Comparison of ENCODE assay signal across 16 mouse cellular contexts in the genomic region with DNA sequence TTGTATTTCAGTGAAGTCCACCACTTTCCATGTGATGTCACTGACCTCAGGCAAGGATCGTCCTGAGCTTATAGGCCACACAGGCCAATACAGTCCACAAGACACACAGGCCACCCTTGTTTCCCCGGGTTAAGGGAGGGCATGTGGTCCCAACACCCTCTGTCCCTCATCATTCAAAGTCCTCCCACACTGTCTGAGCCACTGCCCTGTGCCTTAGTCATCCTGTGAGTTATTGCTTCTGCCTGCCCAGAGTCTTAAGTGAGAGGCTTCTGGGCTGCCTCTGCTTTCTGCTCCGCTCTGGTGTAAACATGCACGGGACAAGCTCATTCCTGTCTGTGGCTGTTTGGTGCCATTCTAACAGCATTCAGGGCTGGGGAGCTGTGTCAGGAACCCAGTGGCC. TPM values are rescaled to one million over a fixed set of nuclear protein-coding genes. Genes with fewer than 3 reads are reported as not detected.
DNase-seq lines count a peak whose midpoint lies in the region; ATAC-seq and TF ChIP-seq lines count a peak whose summit lies in the region.
"Had no signal": no experiment of that assay in that cellular context is flagged by ENCODE, and none has a peak within 500 bp of the region (broad histone marks: within the 10 kb centered on the region; RNA-seq: fewer than 3 reads in every experiment).

No protein-coding gene starts in this region.

- H3K4me3 ChIP-seq in cerebellum, adult 2 months (replicated peaks; ENCODE audit: insufficient read depth, low read depth, low read length): no peak overlapping the region
- no peak overlapping the region for H3K4me3 ChIP-seq in midbrain, postnatal 0 days (ENCODE audit: low read depth, low read length)
- no peak overlapping the region for H3K4me3 ChIP-seq in midbrain, embryonic 11.5 days (ENCODE audit: low read depth, low read length)
- H3K4me3 ChIP-seq in stomach, embryonic 16.5 days (replicated peaks; ENCODE audit: low read length): no peak overlapping the region
- no peak overlapping the region for H3K4me3 ChIP-seq in intestine, postnatal 0 days (ENCODE audit: low read depth, low read length)
- H3K4me3 ChIP-seq: heart, embryonic 12.5 days; limb, embryonic 12.5 days; midbrain, embryonic 13.5 days had no signal

- TF ChIP-seq CTCF in cerebellum, adult 2 months (IDR thresholded peaks at IDR 0.05; ENCODE audit: borderline replicate concordance, insufficient read depth, low read depth, low read length): no peak
- TF ChIP-seq CTCF in midbrain, postnatal 0 days (IDR thresholded peaks at IDR 0.05): no peak
- TF ChIP-seq CTCF in intestine, postnatal 0 days (IDR thresholded peaks at IDR 0.05; ENCODE audit: low read depth): no peak

- no peaks in the 10 kb centered on the region for H3K36me3 ChIP-seq in midbrain, postnatal 0 days (ENCODE audit: insufficient read depth, low read length)
- H3K36me3 ChIP-seq in midbrain, embryonic 11.5 days (ENCODE audit: control insufficient read depth, insufficient read depth, low read length): no peaks in the 10 kb centered on the region
- no peaks in the 10 kb centered on the region for H3K36me3 ChIP-seq in stomach, embryonic 16.5 days (ENCODE audit: control insufficient read depth, insufficient read depth, low read length)
- no peaks in the 10 kb centered on the region for H3K36me3 ChIP-seq in intestine, postnatal 0 days (ENCODE audit: control insufficient read depth, insufficient read depth)
- H3K36me3 ChIP-seq: heart, embryonic 12.5 days; limb, embryonic 12.5 days; midbrain, embryonic 13.5 days had no signal

- H3K27ac ChIP-seq in cerebellum, adult 2 months (ENCODE audit: insufficient read depth, low read length): peak overlapping the region; percentile 10; the same call in 1 of the 2 replicates
- H3K27ac ChIP-seq in midbrain, postnatal 0 days (ENCODE audit: low read depth, low read length): no peak overlapping the region
- no peak overlapping the region for H3K27ac ChIP-seq in midbrain, embryonic 11.5 days (ENCODE audit: low read depth, low read length)
- H3K27ac ChIP-seq in stomach, embryonic 16.5 days (ENCODE audit: low read length): peak overlapping the region; percentile 43
- no peak overlapping the region for H3K27ac ChIP-seq in intestine, postnatal 0 days (ENCODE audit: low read depth, low read length)
- H3K27ac ChIP-seq: limb, embryonic 12.5 days; liver, embryonic 14.5 days; midbrain, embryonic 13.5 days had no signal

- H3K4me2 ChIP-seq in midbrain, postnatal 0 days (ENCODE audit: low read depth, low read length, poor library complexity, severe bottlenecking): no peak overlapping the region
- H3K4me2 ChIP-seq in midbrain, embryonic 11.5 days: no peak overlapping the region
- no peak overlapping the region for H3K4me2 ChIP-seq in stomach, embryonic 16.5 days (ENCODE audit: low read depth, low read length)
- H3K4me2 ChIP-seq in intestine, postnatal 0 days (replicated peaks; ENCODE audit: low read depth): no peak overlapping the region
- H3K4me2 ChIP-seq: heart, embryonic 12.5 days; limb, embryonic 12.5 days; midbrain, embryonic 13.5 days had no signal

- no peaks in the 10 kb centered on the region for H3K9me3 ChIP-seq in midbrain, postnatal 0 days (ENCODE audit: low read length)
- no peaks in the 10 kb centered on the region for H3K9me3 ChIP-seq in midbrain, embryonic 11.5 days (ENCODE audit: control insufficient read depth, low read length)
- H3K9me3 ChIP-seq in stomach, embryonic 16.5 days (replicated peaks; ENCODE audit: control insufficient read depth, low read length): no peaks in the 10 kb centered on the region
- no peaks in the 10 kb centered on the region for H3K9me3 ChIP-seq in intestine, postnatal 0 days (ENCODE audit: control insufficient read depth)
- H3K9me3 ChIP-seq: heart, embryonic 12.5 days; limb, embryonic 12.5 days; midbrain, embryonic 13.5 days had no signal

- no peak for TF ChIP-seq POLR2A in cerebellum, adult 2 months (IDR thresholded peaks at IDR 0.05; ENCODE audit: borderline replicate concordance, insufficient read depth, low read length)

- H3K27me3 ChIP-seq in cerebellum, adult 2 months (ENCODE audit: control insufficient read depth, insufficient read depth, low read length): no peaks in the 10 kb centered on the region
- no peaks in the 10 kb centered on the region for H3K27me3 ChIP-seq in midbrain, postnatal 0 days (ENCODE audit: insufficient read depth, low read length)
- H3K27me3 ChIP-seq in midbrain, embryonic 11.5 days (ENCODE audit: control insufficient read depth, insufficient read depth, low read length): no peaks in the 10 kb centered on the region
- no peaks in the 10 kb centered on the region for H3K27me3 ChIP-seq in stomach, embryonic 16.5 days (ENCODE audit: control insufficient read depth, insufficient read depth, low read length)
- no peaks in the 10 kb centered on the region for H3K27me3 ChIP-seq in intestine, postnatal 0 days (replicated peaks; ENCODE audit: control insufficient read depth, insufficient read depth, low read length)
- H3K27me3 ChIP-seq: heart, embryonic 12.5 days; limb, embryonic 12.5 days; midbrain, embryonic 13.5 days had no signal

- WGBS in cerebellum, adult 2 months: 69% methylated on average over 4 of the region's 4 CpGs
- WGBS in midbrain, postnatal 0 days: 82% methylated on average over 4 of the region's 4 CpGs
- 83% methylated on average over 4 of the region's 4 CpGs for WGBS in midbrain, embryonic 11.5 days
- WGBS in stomach, embryonic 16.5 days: 45% methylated on average over 4 of the region's 4 CpGs
- 59% methylated on average over 4 of the region's 4 CpGs for WGBS in intestine, postnatal 0 days

- no peak for ATAC-seq in midbrain, postnatal 0 days (ENCODE audit: low FRiP score)
- ATAC-seq in midbrain, embryonic 11.5 days (ENCODE audit: low FRiP score): no peak
- no peak for ATAC-seq in stomach, embryonic 16.5 days (ENCODE audit: insufficient read depth, low FRiP score)
- ATAC-seq in intestine, postnatal 0 days: no peak
- ATAC-seq: forebrain, embryonic 16.5 days; midbrain, embryonic 13.5 days had no signal

- DNase-seq in cerebellum, adult 2 months: no peak
- DNase-seq in cerebellum, adult 11 months: no peak
- no peak for DNase-seq in midbrain, postnatal 0 days (ENCODE audit: low spot score)
- DNase-seq in midbrain, embryonic 11.5 days (ENCODE audit: low spot score, missing footprints): no peak
- peak; percentile 69 for DNase-seq in adrenal gland, postnatal 14 days
- no peak for DNase-seq in layer of hippocampus, adult 8-10 months (ENCODE audit: low spot score in 2 of 2)
- DNase-seq: embryo, embryonic 11 days; kidney, adult 9 months; thymus, adult 18-20 months had no signal

- peaks cover 52% of the 10 kb centered on the region for H3K4me1 ChIP-seq in cerebellum, adult 2 months (ENCODE audit: control insufficient read depth, insufficient read depth, low read length)
- peaks cover 4% of the 10 kb centered on the region; the same call in 1 of the 2 replicates for H3K4me1 ChIP-seq in midbrain, postnatal 0 days (ENCODE audit: insufficient read depth, low read length)
- peaks cover 5% of the 10 kb centered on the region for H3K4me1 ChIP-seq in midbrain, embryonic 11.5 days (ENCODE audit: control insufficient read depth, insufficient read depth, low read length)
- peaks cover 12% of the 10 kb centered on the region; the same call in 1 of the 2 replicates for H3K4me1 ChIP-seq in stomach, embryonic 16.5 days (ENCODE audit: control insufficient read depth, insufficient read depth, low read length)
- peaks cover 3% of the 10 kb centered on the region; the same call in 1 of the 2 replicates for H3K4me1 ChIP-seq in intestine, postnatal 0 days (replicated peaks; ENCODE audit: control insufficient read depth, insufficient read depth, low read length)

- peak overlapping the region; percentile 19; the same call in 1 of the 2 replicates for H3K9ac ChIP-seq in midbrain, postnatal 0 days (replicated peaks; ENCODE audit: low read length, poor library complexity, severe bottlenecking)
- H3K9ac ChIP-seq in midbrain, embryonic 11.5 days (ENCODE audit: low read length): no peak overlapping the region
- H3K9ac ChIP-seq in stomach, embryonic 16.5 days (ENCODE audit: low read length): no peak overlapping the region
- H3K9ac ChIP-seq in intestine, postnatal 0 days (ENCODE audit: low read depth, low read length): no peak overlapping the region
- H3K9ac ChIP-seq: heart, embryonic 12.5 days; limb, embryonic 12.5 days; liver, embryonic 14.5 days; midbrain, embryonic 13.5 days had no signal

RNA-seq across cellular contexts. Expression of gene Nacc2, which starts 21.3 kb away (rescaled TPM):
- polyA plus RNA-seq in cerebellum, adult 2 months (2012; rRNA removed): 117 and 124 TPM in 2 replicates
- total RNA-seq in midbrain, postnatal 0 days (2014; rRNA removed): 35.2 and 40.7 TPM in 2 replicates
- polyA plus RNA-seq in midbrain, postnatal 0 days (2015; fragmentation: Nextera tagmentation; extraction: Ambion mirVana): 21.4 and 23.9 TPM in 2 replicates
- 4.0 and 4.5 TPM in 2 replicates for polyA plus RNA-seq in midbrain, embryonic 11.5 days (2014; fragmentation: Nextera tagmentation; extraction: Ambion mirVana)
- total RNA-seq in adrenal gland, postnatal 14 days (2021): 25.9 and 30.5 TPM in 2 replicates
- polyA plus RNA-seq in stomach, embryonic 16.5 days (2015; fragmentation: Nextera tagmentation; extraction: Ambion mirVana): 16.8 and 18.8 TPM in 2 replicates
- total RNA-seq in layer of hippocampus, adult 8-10 months (2022): 10 to 100 TPM; 64.1 to 75.4 (median 65.3) TPM
- polyA plus RNA-seq in intestine, postnatal 0 days (2015; fragmentation: Nextera tagmentation; extraction: Ambion mirVana): 14.1 and 14.2 TPM in 2 replicates

Comparison
In these comparisons a context has a peak if more than half of its experiments do, and no peak if none do; other contexts are left out.
1. H3K27ac ChIP-seq: peak in cerebellum, adult 2 months (single experiment) and stomach, embryonic 16.5 days (single experiment); none in midbrain, postnatal 0 days (single experiment), midbrain, embryonic 11.5 days (single experiment) and intestine, postnatal 0 days (single experiment).